Mouse (Mus musculus) cortical plate, adult 2 months (tissue): ENCODE measurements at regions not wholly inside any gene's neighbourhood (a gene's known extent, or its start where the extent isn't known, plus 50 kb on each side); places are given as distances from the start of the nearest gene placed in this dataset.

Experiments
- H3K27ac ChIP-seq: fragments of 200-500 bp; 2 replicates; pipeline ENCODE4 v1.5.1; 2012; ENCODE audit warnings: low read length, control low read depth, inconsistent platforms; ENCODE audit not compliant: insufficient read depth
- H3K4me1 ChIP-seq: fragments of 200-500 bp; 2 replicates; pipeline ENCODE4 v1.6.1; 2011; ENCODE audit warnings: low read length; ENCODE audit not compliant: control insufficient read depth, insufficient read depth
- H3K4me3 ChIP-seq: fragments of 200-500 bp; 2 replicates; pipeline ENCODE4 v1.5.1; 2011; ENCODE audit warnings: mild to moderate bottlenecking, low read length, control low read depth; ENCODE audit not compliant: insufficient read depth
- CTCF ChIP-seq: fragments of 200-500 bp; IDR thresholded peaks from 2 replicates; pipeline ENCODE4 v1.5.1; 2011; ENCODE audit warnings: mild to moderate bottlenecking, control low read depth, low read length; ENCODE audit not compliant: insufficient read depth; ENCODE audit errors: extremely low read depth
- POLR2A ChIP-seq: fragments of 200-500 bp; IDR thresholded peaks from 2 replicates; pipeline ENCODE4 v1.6.1; 2011; ENCODE audit warnings: mild to moderate bottlenecking, low read length, control low read depth; ENCODE audit not compliant: insufficient read depth; ENCODE audit errors: extremely low read depth

DNA sequence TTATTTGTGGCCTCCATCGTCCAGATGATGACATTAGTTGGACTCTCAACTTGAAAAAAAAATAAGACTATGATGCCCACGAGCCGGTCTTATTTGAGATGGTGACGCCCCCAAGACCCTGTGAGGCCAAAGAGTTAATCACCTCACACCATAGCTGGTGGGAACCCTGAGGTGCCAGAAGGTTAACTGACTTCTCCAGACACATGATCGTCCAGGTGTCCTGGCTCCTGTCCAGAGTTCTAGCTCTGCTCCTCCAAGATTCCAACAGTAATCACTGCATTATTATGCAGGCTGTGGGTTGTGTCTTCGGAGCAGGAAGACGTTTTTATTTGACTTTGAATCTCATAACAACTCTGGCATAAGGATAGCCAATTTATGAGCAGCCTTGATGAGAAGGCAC, 490.7 kb downstream of the Adam3 start:
- no peak overlapping the region for H3K27ac ChIP-seq

GRCm38 (mm10) chr8:24228148-24228547, 497.5 kb downstream of the Adam3 start:
- TF ChIP-seq CTCF (no peak), POLR2A (no peak)
- Histone ChIP-seq H3K4me3 (no peak overlapping the region), H3K27ac (no peak overlapping the region), H3K4me1 (0 out of 2 replicates have a peak, but pooled peaks cover 2% of the 10 kb centered on the region)

More for the DNA sequence above, 490.7 kb downstream of the Adam3 start:
- TF ChIP-seq CTCF: no peak
- TF ChIP-seq POLR2A: no peak
- Histone ChIP-seq H3K4me1 (no peaks in the 10 kb centered on the region), H3K4me3 (no peak overlapping the region)

DNA sequence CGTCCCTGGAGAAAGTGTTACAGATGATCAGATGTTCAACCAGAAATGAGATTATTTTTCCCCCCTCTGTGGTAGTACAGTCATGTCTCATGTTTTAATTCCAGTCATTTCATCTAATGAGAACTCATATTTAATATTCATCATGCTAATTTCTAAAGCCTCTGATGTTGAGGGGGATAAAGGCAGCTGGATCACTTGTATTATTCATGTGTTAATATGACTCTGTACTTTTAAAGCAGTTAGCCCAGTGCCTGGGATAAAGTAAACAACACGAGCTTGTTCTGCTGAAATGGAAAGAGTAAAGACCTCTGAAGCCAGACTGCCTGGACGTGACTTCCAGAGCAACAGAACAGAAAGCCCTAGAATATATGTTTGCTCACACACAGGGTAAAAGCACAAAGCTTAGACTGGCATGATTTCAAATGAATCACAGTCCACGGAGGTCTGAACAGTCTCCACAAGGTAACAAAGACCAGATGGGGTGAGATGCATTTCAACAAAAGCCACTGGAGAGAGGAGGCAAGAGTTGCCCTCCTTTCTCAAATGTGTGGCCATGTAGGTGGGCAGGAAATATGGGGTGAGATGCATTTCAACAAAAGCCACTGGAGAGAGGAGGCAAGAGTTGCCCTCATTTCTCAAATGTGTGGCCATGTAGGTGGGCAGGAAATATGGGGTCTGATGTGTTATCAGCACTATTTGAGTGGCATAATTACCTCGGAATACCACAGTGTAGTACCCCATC, 498.1 kb downstream of the Adam3 start:
- H3K4me1 ChIP-seq: 0 out of 2 replicates have a peak, but pooled peaks cover 2% of the 10 kb centered on the region
- no peak overlapping the region; the same call in 1 of the 2 replicates for H3K27ac ChIP-seq
- no peak overlapping the region for H3K4me3 ChIP-seq
- TF ChIP-seq CTCF (no peak), POLR2A (no peak)

GRCm38 (mm10) chr8:24220222-24220621, 505.4 kb downstream of the Adam3 start:
- no peak for TF ChIP-seq CTCF
- TF ChIP-seq POLR2A: no peak
- H3K4me3 ChIP-seq: no peak overlapping the region
- peak overlapping the region; percentile 83 for H3K27ac ChIP-seq
- H3K4me1 ChIP-seq: peaks cover 14% of the 10 kb centered on the region

DNA sequence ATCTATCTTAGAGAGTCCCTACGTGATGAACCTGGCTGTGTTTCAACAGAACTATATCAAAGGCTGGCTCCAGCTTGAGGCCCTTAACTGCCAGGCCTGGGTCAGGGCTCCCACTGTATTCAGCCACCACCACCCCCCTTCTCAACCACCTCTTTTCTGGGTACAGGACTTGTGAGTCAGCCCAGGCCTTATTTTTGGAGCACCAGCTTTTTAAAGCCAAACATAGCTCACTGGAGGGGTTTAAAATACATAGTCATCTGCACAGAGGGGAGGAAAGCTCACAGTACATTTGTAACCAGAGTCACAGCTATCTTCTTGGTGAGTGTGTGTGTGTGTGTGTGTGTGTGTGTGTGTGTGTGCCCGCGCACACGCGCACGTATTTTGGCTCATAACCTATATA, 509.0 kb downstream of the Adam3 start:
- Histone ChIP-seq H3K4me3 (no peak overlapping the region), H3K4me1 (peaks cover 14% of the 10 kb centered on the region), H3K27ac (peak overlapping the region; percentile 84)
- no peak for TF ChIP-seq POLR2A
- no peak for TF ChIP-seq CTCF

GRCm38 (mm10) chr8:24215510-24216138, 510.0 kb downstream of the Adam3 start:
- no peak overlapping the region for H3K4me3 ChIP-seq
- H3K27ac ChIP-seq: peak overlapping the region; percentile 64; the same call in 1 of the 2 replicates
- H3K4me1 ChIP-seq: peaks cover 16% of the 10 kb centered on the region
- TF ChIP-seq POLR2A: no peak
- TF ChIP-seq CTCF: no peak

GRCm38 (mm10) chr8:24214315-24214714, 511.3 kb downstream of the Adam3 start:
- H3K4me1 ChIP-seq: peaks cover 10% of the 10 kb centered on the region
- TF ChIP-seq POLR2A (no peak), CTCF (no peak)
- no peak overlapping the region for H3K4me3 ChIP-seq
- 0 out of 2 replicates have a peak overlapping the region, but pooled peaks have one; percentile 4 for H3K27ac ChIP-seq

- no peak overlapping the region for H3K4me3 ChIP-seq
- TF ChIP-seq CTCF: no peak
- no peak for TF ChIP-seq POLR2A
- H3K27ac ChIP-seq: peak overlapping the region; percentile 54; the same call in 1 of the 2 replicates
- peaks cover 8% of the 10 kb centered on the region for H3K4me1 ChIP-seq
Observed at GRCm38 (mm10) chr8:24212216-24213200, 513.1 kb downstream of the Adam3 start.

GRCm38 (mm10) chr8:24211091-24211490, 514.6 kb downstream of the Adam3 start:
- H3K4me3 ChIP-seq: no peak overlapping the region
- H3K4me1 ChIP-seq: peaks cover 2% of the 10 kb centered on the region; the same call in 1 of the 2 replicates
- no peak for TF ChIP-seq CTCF
- no peak for TF ChIP-seq POLR2A
- H3K27ac ChIP-seq: no peak overlapping the region
